Mouse (Mus musculus) myocyte (in vitro differentiated cells): ENCODE data around the gene Ly9.

Source experiments
- CEBPB ChIP-seq: IDR thresholded peaks from 2 replicates; pipeline ENCODE4 v1.6.1; 2011; ENCODE audit warnings: mild to moderate bottlenecking, moderate library complexity; ENCODE audit not compliant: poor library complexity, insufficient read depth, severe bottlenecking
- E2F4 ChIP-seq: IDR thresholded peaks from one replicate; pipeline ENCODE4 v1.6.1; 2011; ENCODE audit warnings: mild to moderate bottlenecking, control low read depth, moderate library complexity; ENCODE audit not compliant: insufficient read depth
- MYOD1 ChIP-seq, 3 experiments: IDR thresholded peaks; one replicate each; pipeline ENCODE4 v1.6.1; 2011; ENCODE audit warnings: control low read depth in 2 of 3, low read depth in 2 of 3, mild to moderate bottlenecking in 2 of 3, moderate library complexity in 1 of 3; ENCODE audit not compliant: insufficient read length in 2 of 3, control insufficient read depth in 1 of 3
- POLR2A ChIP-seq: IDR thresholded peaks from one replicate; pipeline ENCODE4 v1.6.1; 2011; ENCODE audit warnings: low read depth, mild to moderate bottlenecking, control low read depth, moderate library complexity; ENCODE audit not compliant: insufficient read length
- POLR2AphosphoS2 ChIP-seq: IDR thresholded peaks from one replicate; pipeline ENCODE4 v1.6.1; 2011; ENCODE audit warnings: low read depth, control low read depth; ENCODE audit not compliant: insufficient read length
- REST ChIP-seq: IDR thresholded peaks from one replicate; pipeline ENCODE4 v1.6.1; 2011; ENCODE audit warnings: mild to moderate bottlenecking, control low read depth, moderate library complexity; ENCODE audit not compliant: insufficient read depth, insufficient read length
- SRF ChIP-seq: IDR thresholded peaks from one replicate; pipeline ENCODE4 v1.6.1; 2011; ENCODE audit warnings: low read depth; ENCODE audit not compliant: control insufficient read depth, insufficient read length
- TCF12 ChIP-seq: IDR thresholded peaks from one replicate; pipeline ENCODE4 v1.6.1; 2011; ENCODE audit warnings: mild to moderate bottlenecking, control low read depth; ENCODE audit not compliant: poor library complexity, insufficient read depth, severe bottlenecking
- TCF3 ChIP-seq: IDR thresholded peaks from one replicate; pipeline ENCODE4 v1.6.1; 2011; ENCODE audit warnings: low read depth, control low read depth; ENCODE audit not compliant: insufficient read length
- USF1 ChIP-seq: IDR thresholded peaks from one replicate; pipeline ENCODE4 v1.6.1; 2011; ENCODE audit warnings: low read depth, mild to moderate bottlenecking, control low read depth, moderate library complexity

DNA sequence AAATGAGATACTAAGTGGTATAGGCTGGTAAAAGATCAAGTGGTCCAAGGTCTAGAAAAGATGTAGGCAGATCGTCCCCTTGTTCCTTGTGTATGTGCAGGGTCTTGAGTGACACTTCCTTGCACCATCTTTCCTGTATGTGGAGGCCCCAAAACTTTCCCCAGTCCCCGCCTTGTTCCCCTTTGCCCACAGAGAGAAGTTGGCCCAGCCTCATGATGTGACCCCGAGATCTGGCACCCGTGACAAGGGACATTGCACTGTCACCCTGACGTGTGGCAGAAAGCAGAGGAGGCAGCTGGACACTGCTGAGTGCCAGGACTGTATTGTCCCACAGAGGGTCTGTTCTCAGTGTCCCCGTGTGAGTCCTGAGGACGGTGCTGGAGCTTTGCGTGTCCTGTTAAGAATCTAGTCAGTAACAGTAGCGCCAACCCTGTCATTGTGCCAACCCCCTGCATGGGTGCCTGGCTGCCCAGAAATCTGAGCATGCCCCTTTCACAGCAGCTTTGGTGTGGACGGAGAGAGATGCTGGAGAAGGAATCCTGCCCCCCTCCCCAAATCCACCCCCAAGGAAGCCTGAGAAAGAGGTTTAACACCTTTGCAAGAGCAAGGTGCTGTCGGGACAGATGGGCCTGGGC is 9.8 kb upstream of the Ly9 start:
- TF ChIP-seq MYOD1 (IDR thresholded peaks at IDR 0.05; ENCODE audit: control insufficient read depth in 1 of 3, insufficient read length in 2 of 3, low read depth in 2 of 3) (no peak), POLR2A (no peak), SRF (no peak), E2F4 (no peak), USF1 (no peak), POLR2AphosphoS2 (no peak), CEBPB (no peak), TCF12 (no peak), REST (no peak), TCF3 (no peak)
